Mouse (Mus musculus) gastrocnemius, adult 18-20 months (tissue): ENCODE measurements around the gene Prkd1. TPM values are rescaled to one million over a fixed set of nuclear protein-coding genes. Genes with fewer than 3 reads are reported as not detected.

Source experiments
- DNase-seq: peaks from one replicate; pipeline ENCODE4 v3.0.0; 2021; ENCODE audit warnings: low spot score
- total RNA-seq, 2 experiments: library from RNA; stranded (reverse); gene quantifications; 2 replicates each; pipeline ENCODE4 v1.2.3; 2021

Gene Prkd1
- total RNA-seq, 2 experiments from 2014 or later, result 1.6 to 2.5 TPM

DNA sequence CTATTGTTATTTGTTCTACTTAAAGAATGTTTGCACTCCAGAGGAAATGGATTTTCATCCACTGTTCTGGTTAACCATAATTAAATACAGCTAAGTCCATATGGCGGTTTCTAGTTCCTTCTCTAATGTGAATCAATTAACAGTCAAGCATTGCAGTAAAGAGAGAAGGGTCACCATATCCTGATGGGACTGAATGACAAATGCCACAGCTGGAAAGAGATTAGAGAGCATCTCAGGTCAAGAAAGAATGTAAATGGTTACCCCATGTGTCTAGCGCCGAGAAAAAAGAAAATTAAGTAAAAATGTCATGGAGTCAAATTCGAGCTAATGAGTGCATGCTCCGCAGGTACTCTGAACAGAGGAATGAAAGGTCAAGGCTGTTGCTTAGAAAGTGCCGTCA, 212.2 kb downstream of the Prkd1 start:
- no peak for DNase-seq

DNA sequence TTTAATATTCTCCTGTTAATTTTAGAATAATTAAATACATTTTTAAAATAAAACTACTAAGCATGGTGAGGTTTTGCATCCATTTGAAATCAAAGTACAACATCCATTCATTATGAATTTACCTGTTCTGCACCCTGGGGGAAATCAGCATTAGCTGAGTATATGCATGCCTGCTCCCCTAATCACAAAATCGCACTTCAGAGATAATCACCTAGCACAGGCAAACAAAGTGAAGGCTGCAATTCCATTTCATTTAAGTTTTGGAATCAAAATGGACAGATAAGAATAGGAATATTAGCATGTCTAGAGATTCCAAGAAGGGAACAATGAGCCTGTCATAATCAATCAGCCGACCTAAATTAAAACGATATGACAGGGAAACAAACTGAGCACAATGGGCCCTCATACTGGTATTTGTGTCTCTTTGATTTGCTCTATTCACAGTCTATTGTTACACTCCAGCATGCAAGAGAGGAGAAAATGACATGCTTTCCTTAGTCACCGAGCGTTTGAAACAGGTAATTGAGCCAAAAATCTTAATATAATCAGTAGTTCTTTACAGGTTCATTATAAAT, 218.7 kb downstream of the Prkd1 start:
- DNase-seq, result no peak

DNA sequence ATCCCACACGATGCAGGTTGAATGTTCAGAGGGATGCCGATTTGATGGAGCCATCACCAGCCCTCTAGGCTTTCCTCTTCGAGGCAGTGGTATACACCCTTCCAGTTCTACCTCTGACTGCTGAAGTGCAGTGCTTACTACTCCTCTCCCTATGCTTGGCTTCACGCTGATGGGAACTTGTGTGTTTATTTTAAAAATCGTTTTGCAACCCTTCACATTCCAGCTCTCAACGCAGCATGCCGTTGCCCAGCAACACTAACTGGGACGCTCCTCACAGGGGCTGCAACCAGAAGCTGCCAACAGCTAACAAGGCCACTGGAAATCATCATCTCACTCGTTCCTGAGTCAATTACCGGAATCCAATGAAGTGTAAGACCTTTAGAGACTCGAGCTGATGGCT, 296.5 kb downstream of the Prkd1 start:
- DNase-seq, result peak; percentile 2

DNA sequence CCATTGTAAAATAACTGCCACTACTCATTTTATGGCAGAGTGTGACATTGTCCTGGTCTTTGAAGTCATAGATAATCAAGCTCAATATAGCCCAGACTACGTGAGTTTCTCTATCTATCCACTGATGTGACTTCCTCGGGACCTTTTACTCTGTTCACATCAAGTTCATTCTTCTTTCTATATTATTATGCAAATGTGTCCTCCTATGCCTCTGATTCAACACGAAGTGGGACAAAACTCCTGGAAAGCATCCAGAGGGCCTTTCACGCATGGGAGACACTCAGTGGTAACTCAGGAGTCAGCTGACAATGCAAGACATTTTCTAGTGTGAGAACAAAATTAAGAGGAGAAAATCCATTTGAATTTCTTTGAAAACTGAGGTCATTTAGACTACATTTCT, 315.7 kb downstream of the Prkd1 start:
- DNase-seq, result no peak

DNA sequence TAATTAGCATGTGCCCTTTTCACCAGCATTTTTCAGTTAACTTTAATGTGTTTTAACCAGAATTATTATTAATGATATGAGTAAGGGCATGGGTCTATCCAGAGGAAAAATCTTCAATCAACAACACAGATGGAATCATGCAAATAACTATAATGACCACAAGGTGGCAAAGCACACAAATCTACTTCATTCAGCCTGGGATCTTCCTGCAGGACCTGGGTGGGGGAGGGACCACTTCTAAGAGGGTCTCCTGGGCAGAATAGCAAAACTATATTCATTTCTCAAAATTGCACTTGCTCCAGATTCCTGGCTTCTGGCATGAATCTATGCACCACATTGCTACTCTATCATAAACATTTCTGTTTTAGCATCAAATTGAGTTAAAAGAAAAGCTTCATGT, 334.3 kb downstream of the Prkd1 start:
- no peak for DNase-seq

DNA sequence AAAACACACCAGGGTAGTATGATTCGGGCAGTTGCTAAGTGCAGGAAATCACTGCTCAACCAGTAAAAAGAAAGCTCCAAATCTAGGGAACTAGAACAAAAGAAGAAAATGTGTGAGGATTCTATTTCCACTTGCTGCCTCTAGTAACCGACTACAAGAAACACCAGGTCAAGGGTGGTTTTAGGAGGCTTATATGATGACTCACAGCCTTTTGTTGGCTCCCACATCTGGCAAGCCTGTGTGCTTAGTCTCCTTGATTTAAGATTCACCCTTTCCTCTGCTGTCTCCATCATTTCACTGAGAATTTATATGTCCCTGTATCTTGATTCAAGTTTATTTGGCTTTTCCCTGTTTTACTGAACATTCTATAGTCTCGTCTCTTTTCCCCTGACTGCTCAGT, 339.6 kb downstream of the Prkd1 start:
- DNase-seq, result no peak

DNA sequence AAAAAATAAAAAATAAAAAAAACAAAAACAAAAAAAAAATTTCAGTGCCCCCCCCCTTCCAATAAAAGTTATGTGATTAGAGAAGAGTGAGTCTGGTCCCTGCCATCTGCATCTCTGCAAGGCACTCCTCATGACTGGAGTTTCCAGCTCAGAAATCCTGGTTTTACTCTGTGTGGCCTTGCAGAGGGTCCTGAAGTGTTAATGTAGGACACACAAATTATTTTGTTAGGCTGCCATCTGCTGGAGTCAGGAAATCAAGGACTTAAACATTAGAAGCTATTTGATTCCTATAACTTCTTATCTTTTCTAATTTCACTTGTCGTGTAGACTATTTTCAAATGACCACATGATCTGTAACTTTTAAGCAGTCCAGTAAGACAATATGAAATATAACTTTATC, 347.6 kb downstream of the Prkd1 start:
- DNase-seq, result no peak

DNA sequence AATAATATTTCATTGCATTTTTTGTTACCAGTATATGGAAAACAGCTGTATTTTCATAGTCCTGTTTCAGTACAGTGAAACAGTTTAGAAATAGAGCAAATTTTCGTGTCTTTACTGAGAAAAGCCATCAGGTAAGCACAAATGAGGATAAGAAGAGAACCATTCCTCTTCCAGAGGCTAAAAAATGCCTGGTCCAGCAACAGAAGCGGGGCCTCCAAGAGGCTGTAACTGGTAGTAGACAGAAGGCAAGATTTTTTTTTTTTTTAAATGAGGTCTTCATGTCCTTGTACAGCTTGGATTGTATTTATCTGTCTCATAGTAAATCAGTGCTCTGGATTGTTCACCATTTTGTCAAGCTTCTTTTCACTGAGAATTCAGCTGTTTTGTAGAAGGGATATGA, 352.8 kb downstream of the Prkd1 start:
- DNase-seq, result no peak

DNA sequence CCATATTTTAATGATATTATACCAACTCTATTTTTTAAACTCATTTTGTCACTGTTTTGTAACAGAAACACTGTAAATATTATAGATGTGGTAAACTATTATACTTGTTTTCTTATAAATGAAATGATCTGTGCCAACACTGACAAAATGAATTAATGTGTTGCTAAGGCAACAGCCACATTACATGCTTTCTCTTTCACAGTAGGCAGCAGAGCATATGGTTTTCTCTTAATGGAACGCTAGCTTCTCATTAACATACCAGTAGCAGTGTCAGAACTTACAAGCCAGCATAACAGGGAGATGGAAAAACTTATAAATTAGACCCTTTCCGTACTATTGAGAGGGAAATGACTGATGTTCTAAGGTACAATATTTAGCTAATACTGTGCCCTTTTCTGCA, 353.3 kb downstream of the Prkd1 start:
- no peak for DNase-seq

DNA sequence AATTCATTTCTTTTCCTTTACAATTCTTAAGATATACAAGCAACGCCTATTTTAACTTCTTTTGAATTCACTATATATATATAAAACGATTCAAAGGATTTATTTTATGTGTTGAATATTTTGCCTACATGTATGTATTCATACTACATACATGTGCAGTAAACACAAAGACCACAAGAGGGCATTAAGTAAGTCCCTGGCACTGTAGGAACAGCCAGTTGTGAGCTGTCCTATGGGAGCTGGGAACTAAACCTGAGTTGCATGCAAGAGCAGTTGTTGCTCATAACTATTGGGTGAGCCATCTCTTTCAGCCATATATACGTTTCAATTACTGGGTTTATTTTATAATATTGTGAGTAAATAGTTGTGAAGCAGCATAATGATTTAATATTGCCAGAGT, 356.1 kb downstream of the Prkd1 start:
- no peak for DNase-seq
